Mouse (Mus musculus) heart, embryonic 11.5 days (tissue): ENCODE measurements around the gene Krt28. TPM values are rescaled to one million over a fixed set of nuclear protein-coding genes. Genes with fewer than 3 reads are reported as not detected.

Source experiments
- ATAC-seq: fragments of 200-750 bp; cut with Nextera tagmentation; replicated peaks from 2 replicates; pipeline ENCODE4 v1.8.0; 2017; ENCODE audit warnings: moderate library complexity; ENCODE audit not compliant: insufficient number of reproducible peaks, low FRiP score, low TSS enrichment
- H3K27ac ChIP-seq: fragments of 300-500 bp; sonication (generic); 2 replicates; pipeline ENCODE4 v1.5.1; 2014; ENCODE audit warnings: mild to moderate bottlenecking, low read depth, low read length
- H3K27me3 ChIP-seq: fragments of 300-500 bp; sonication (generic); 2 replicates; pipeline ENCODE4 v1.6.1; 2014; ENCODE audit warnings: mild to moderate bottlenecking, low read length, mixed read lengths; ENCODE audit not compliant: control insufficient read depth, insufficient read depth
- H3K36me3 ChIP-seq: fragments of 300-500 bp; sonication (generic); 2 replicates; pipeline ENCODE4 v1.6.1; 2014; ENCODE audit warnings: mild to moderate bottlenecking, low read length, moderate library complexity, mixed read lengths; ENCODE audit not compliant: control insufficient read depth, insufficient read depth
- H3K4me1 ChIP-seq: fragments of 300-500 bp; sonication (generic); 2 replicates; pipeline ENCODE4 v1.6.1; 2014; ENCODE audit warnings: low read length; ENCODE audit not compliant: control insufficient read depth, insufficient read depth
- H3K4me2 ChIP-seq: fragments of 300-500 bp; sonication (generic); 2 replicates; pipeline ENCODE4 v1.6.1; 2014; ENCODE audit warnings: mild to moderate bottlenecking, moderate library complexity
- H3K4me3 ChIP-seq: fragments of 300-500 bp; sonication (generic); 2 replicates; pipeline ENCODE4 v1.5.1; 2014; ENCODE audit warnings: low read depth, low read length
- H3K9ac ChIP-seq: fragments of 300-500 bp; sonication (generic); 2 replicates; pipeline ENCODE4 v1.6.1; 2014; ENCODE audit warnings: mild to moderate bottlenecking, low read depth, low read length, moderate library complexity
- H3K9me3 ChIP-seq: fragments of 300-500 bp; sonication (generic); replicated peaks from 2 replicates; pipeline ENCODE4 v1.6.1; 2016; ENCODE audit warnings: low read length; ENCODE audit not compliant: control insufficient read depth
- WGBS: fragments of 180-500 bp; shearing (Covaris S2); extraction: QIAGEN DNeasy Blood & Tissue Kit; methylation state at CpG from one replicate; pipeline ENCODE4 v1.1.7; 2014; ENCODE audit not compliant: insufficient replicate concordance; 5-methylcytosine and 5-hydroxymethylcytosine counted together
- polyA plus RNA-seq: library from polyadenylated mRNA; unstranded; fragments of >200 nt; fragmentation: Nextera tagmentation; extraction: Ambion mirVana; gene quantifications from 2 replicates; pipeline ENCODE4 v1.2.1, GENCODE M21; 2014

Krt28 gene
- polyA plus RNA-seq, 1 experiment from 2014 or later: 0.16 TPM

DNA sequence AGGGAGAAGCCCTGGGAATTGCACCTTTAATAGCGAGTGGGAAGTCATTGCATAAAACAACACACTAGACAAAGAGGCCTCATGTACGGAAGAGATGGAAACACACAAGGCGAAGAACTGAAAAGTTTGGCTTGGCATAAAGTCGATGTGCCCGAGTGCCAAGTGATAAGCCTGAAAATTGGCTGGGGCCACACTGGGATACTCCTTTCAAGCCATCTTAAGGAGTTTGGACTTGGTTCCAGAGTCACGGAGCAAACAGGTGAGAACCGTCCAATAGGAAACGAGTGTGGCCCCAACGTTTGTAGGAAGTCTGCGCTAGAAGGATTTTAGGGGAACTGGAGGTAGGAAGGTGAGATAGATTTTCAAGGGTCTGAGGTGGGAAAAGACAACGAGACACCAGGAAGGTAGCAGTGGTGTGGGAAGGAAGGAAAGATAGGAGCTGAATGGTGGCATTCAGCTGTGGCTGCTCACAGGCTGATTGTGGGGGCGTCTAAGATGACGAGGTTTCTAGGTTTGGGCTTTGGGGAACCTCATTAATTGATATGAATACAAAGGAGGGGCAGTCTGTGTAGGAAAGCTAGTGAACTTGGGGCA, 25.4 kb upstream of the Krt28 start:
- H3K9me3 ChIP-seq: no peaks in the 10 kb centered on the region
- H3K27me3 ChIP-seq: peaks cover 8% of the 10 kb centered on the region
- H3K27ac ChIP-seq: no peak overlapping the region
- H3K4me1 ChIP-seq: no peaks in the 10 kb centered on the region
- 76% methylated on average over 13 of the region's 13 CpGs for WGBS
- no peak for ATAC-seq
- no peak overlapping the region for H3K4me3 ChIP-seq
- H3K36me3 ChIP-seq: no peaks in the 10 kb centered on the region
- no peak overlapping the region for H3K9ac ChIP-seq
- no peak overlapping the region for H3K4me2 ChIP-seq

DNA sequence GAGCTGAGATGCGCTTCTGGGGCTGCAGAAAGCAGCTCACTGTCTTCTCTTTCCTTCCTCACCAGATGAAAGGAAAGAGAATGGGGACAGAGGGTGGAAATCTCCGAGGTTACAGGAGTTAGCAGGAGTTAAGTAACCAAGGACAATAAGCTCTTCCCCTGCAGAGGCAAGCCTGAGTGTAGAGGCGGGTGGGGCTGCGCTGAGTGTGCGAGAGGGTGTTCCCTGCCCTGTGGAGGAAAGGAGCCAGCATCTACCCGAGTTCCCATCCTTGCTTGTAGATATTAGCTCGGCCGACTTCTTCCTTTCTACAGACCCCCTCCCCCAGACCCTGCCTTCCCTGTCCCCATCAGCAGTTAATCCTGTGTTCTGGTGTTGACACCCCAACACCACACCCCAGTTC, 24.1 kb upstream of the Krt28 start:
- 54% methylated on average over 8 of the region's 8 CpGs for WGBS
- H3K9ac ChIP-seq: no peak overlapping the region
- no peak overlapping the region for H3K4me3 ChIP-seq
- H3K4me1 ChIP-seq: no peaks in the 10 kb centered on the region
- no peaks in the 10 kb centered on the region for H3K36me3 ChIP-seq
- no peak overlapping the region for H3K27ac ChIP-seq
- no peaks in the 10 kb centered on the region for H3K9me3 ChIP-seq
- no peak overlapping the region for H3K4me2 ChIP-seq
- no peak for ATAC-seq
- H3K27me3 ChIP-seq: peaks cover 8% of the 10 kb centered on the region

DNA sequence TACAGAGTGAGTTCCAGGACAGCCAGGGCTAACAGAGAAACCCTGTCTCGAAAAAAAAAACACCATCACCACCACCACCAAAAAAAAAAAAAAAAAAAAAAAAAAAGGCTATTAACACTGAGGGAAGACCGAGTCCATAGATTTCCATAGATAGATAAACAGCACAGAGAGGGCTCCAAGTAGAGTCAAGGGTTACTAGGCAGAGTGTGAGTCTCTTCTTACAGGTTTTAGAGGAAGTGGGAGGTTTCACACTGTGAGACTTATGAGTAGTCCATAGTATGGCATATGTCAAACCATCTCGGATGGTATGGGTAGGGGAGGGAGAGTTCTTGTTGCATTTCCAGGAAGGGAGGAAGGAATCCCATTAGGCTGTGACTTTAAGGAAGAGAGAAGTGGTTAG, 23.4 kb upstream of the Krt28 start:
- Histone ChIP-seq H3K27ac (no peak overlapping the region), H3K4me3 (no peak overlapping the region), H3K27me3 (peaks cover 8% of the 10 kb centered on the region), H3K9me3 (no peaks in the 10 kb centered on the region), H3K36me3 (no peaks in the 10 kb centered on the region), H3K4me2 (no peak overlapping the region), H3K9ac (no peak overlapping the region), H3K4me1 (no peaks in the 10 kb centered on the region)
- WGBS: 68% methylated on average over 3 of the region's 3 CpGs
- no peak for ATAC-seq

DNA sequence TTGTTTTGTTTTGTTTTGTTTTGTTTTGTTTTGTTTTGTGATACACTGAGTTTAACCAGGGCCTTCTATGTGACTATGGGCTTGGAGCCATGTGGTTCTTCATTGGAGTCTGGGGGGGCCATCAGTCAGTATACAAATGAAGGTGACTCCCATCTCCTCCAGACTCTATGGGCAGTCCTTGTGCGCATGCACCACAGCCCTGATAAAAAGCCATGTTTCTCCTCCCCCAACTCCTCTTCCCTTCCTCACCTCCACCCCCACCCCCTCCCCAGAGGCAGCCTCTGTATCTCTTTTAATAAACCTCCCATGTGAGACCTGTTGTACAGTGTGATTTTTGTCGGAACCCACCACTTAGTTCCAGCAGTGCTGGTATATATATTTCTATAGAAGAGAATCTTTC, 22.0 kb upstream of the Krt28 start:
- WGBS: 84% methylated on average over 2 of the region's 2 CpGs
- no peak overlapping the region for H3K9ac ChIP-seq
- ATAC-seq: no peak
- H3K36me3 ChIP-seq: no peaks in the 10 kb centered on the region
- no peaks in the 10 kb centered on the region for H3K9me3 ChIP-seq
- H3K27ac ChIP-seq: no peak overlapping the region
- H3K27me3 ChIP-seq: peaks cover 8% of the 10 kb centered on the region
- H3K4me3 ChIP-seq: no peak overlapping the region
- H3K4me1 ChIP-seq: no peaks in the 10 kb centered on the region
- no peak overlapping the region for H3K4me2 ChIP-seq

DNA sequence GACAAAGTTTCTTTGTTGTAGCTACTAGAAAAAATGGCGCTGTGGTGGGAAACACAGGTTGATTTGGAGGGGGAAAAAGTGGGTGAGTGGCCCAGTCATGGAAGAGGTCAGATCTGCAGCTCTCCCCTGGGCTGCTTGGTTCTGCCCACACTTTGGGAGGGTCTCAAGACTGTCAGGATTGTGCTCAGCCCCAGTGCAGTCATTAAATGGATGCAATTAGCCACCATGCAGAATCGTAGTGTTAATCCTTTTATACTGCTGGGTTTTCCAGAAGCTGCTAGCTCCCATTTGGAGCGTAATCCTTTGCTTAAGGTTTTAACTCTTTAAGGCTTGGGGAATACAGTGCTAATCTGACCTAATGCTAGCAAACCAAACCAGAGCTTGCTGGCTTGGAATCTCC, 21.3 kb upstream of the Krt28 start:
- no peak overlapping the region for H3K4me2 ChIP-seq
- H3K4me1 ChIP-seq: no peaks in the 10 kb centered on the region
- ATAC-seq: no peak
- no peak overlapping the region for H3K27ac ChIP-seq
- 48% methylated on average over 3 of the region's 3 CpGs for WGBS
- no peaks in the 10 kb centered on the region for H3K36me3 ChIP-seq
- peaks cover 8% of the 10 kb centered on the region for H3K27me3 ChIP-seq
- H3K9ac ChIP-seq: no peak overlapping the region
- H3K4me3 ChIP-seq: no peak overlapping the region
- no peaks in the 10 kb centered on the region for H3K9me3 ChIP-seq

DNA sequence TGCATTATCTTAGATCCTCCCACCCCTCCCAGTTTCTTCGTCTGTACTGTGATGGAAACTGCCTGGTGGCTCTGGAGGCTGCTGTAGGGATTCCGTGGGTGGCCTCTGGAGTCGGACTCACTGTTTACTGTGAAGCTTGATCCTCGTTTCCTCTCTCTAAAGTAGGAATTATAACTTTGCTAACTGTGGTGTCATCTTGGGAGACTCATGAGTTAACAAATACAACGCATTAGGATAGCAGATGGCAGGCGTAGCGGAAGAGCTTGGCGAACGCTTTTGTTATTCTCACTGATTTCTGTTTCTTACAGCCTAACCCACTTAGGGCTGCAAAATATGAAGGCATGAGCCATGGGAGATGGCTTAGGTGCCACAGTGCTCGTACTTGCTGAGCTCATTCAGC, 17.8 kb upstream of the Krt28 start:
- ATAC-seq: no peak
- no peak overlapping the region for H3K9ac ChIP-seq
- H3K27ac ChIP-seq: no peak overlapping the region
- H3K4me2 ChIP-seq: no peak overlapping the region
- H3K4me1 ChIP-seq: no peaks in the 10 kb centered on the region
- no peaks in the 10 kb centered on the region for H3K36me3 ChIP-seq
- H3K9me3 ChIP-seq: no peaks in the 10 kb centered on the region
- 77% methylated on average over 10 of the region's 10 CpGs for WGBS
- H3K27me3 ChIP-seq: no peaks in the 10 kb centered on the region
- H3K4me3 ChIP-seq: no peak overlapping the region

DNA sequence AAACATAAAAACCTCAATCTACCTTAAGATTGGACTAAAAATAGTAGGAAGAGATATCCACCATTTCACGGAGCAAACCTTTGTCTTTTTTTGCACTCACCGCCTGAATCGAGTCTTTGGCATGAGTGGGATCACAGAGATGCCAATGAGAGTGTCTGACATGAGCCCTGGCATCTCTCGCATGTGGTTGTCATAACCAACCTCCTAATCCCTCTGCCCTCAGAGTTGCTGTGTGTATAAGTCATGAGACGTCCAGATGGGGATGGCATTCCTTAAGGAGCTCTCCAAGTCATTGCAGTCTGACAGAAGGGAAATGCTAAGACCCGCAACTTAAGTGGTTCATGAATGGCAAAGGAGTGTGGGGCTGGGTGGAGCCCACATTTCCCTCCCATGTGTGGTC, 16.7 kb upstream of the Krt28 start:
- Histone ChIP-seq H3K4me1 (no peaks in the 10 kb centered on the region), H3K36me3 (no peaks in the 10 kb centered on the region), H3K9ac (no peak overlapping the region), H3K27ac (no peak overlapping the region), H3K9me3 (no peaks in the 10 kb centered on the region), H3K4me3 (no peak overlapping the region), H3K4me2 (no peak overlapping the region), H3K27me3 (no peaks in the 10 kb centered on the region)
- 74% methylated on average over 6 of the region's 6 CpGs for WGBS
- ATAC-seq: no peak

DNA sequence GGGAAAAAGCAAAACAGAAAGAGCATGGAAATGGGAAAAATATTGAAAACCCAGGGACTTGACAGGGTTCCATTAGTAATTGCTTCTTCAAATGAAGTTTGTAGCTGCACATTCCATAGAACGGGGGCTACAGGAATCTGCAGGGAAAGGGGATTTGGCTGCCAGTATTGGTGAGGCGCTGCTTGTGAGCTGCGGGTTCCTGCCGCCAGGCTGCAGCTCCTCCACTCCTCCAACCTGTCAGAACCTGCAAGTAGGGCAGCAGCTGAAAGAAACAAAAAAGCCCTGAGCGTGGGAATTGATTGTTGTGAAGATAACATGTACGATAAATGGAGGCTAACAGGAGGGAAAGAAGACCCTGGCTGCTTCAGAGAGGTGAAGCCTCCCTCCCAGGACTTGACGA, 16.2 kb upstream of the Krt28 start:
- 68% methylated on average over 7 of the region's 7 CpGs for WGBS
- no peak for ATAC-seq
- Histone ChIP-seq H3K27me3 (no peaks in the 10 kb centered on the region), H3K4me1 (no peaks in the 10 kb centered on the region), H3K9ac (no peak overlapping the region), H3K36me3 (no peaks in the 10 kb centered on the region), H3K4me3 (no peak overlapping the region), H3K9me3 (no peaks in the 10 kb centered on the region), H3K4me2 (no peak overlapping the region), H3K27ac (no peak overlapping the region)

DNA sequence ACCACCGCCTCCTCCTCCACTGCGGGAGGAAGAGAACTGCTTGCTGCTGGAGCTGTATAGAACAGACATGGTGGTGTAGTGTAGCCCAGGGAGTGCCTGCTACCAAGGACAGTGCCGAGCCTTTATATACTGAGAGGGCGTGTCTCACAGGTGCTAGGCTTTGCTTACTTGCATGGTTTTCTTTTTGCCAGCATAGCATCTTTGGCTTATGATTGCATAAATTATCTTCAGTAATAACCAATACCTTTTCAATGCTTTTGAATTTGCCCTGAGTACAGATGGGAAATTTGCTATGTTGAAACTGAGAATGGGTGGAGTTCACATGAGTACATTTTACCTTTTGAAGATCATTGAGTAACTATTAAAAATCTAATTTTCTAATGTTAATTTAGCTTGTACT, 14.6 kb upstream of the Krt28 start, which contains the start of gene Krt10:
Krt10 (minus strand) TSS at position 101 of the 400 bp plus-strand sequence.
- Histone ChIP-seq H3K9me3 (no peaks in the 10 kb centered on the region), H3K9ac (no peak within 1 kb of the TSS), H3K4me3 (no peak within 1 kb of the TSS), H3K27me3 (no peaks in the 10 kb centered on the region), H3K4me2 (no peak within 1 kb of the TSS), H3K27ac (no peak within 1 kb of the TSS), H3K4me1 (no peaks in the 10 kb centered on the region), H3K36me3 (no peaks in the 10 kb centered on the region)
- 69% methylated on average over 4 of the region's 4 CpGs for WGBS
- ATAC-seq: no peak
